Mouse (Mus musculus) lung, embryonic 15.5 days (tissue): ENCODE results near the gene Asgr1. TPM values are rescaled to one million over a fixed set of nuclear protein-coding genes. Genes with fewer than 3 reads are reported as not detected.
"Not testable (repeated sequence)": the region's sequence is repeated elsewhere in the genome, so short reads cannot be mapped to it uniquely, and the experiment has no call there.

Experiments
- ATAC-seq: fragments of 200-750 bp; cut with Nextera tagmentation; 2 replicates; pipeline ENCODE4 v1.8.0; 2017; ENCODE audit warnings: moderate number of reproducible peaks, borderline replicate concordance; ENCODE audit not compliant: low FRiP score, low TSS enrichment; ENCODE audit errors: extremely low read depth
- H3K27ac ChIP-seq: fragments of 300-500 bp; sonication (generic); 2 replicates; pipeline ENCODE4 v1.5.1; 2015; ENCODE audit warnings: moderate library complexity, mild to moderate bottlenecking, inconsistent platforms
- H3K27me3 ChIP-seq: fragments of 300-500 bp; sonication (generic); 2 replicates; pipeline ENCODE4 v1.6.1; 2015; ENCODE audit warnings: inconsistent platforms
- H3K36me3 ChIP-seq: fragments of 300-500 bp; sonication (generic); 2 replicates; pipeline ENCODE4 v1.6.1; 2015; ENCODE audit warnings: inconsistent platforms
- H3K4me1 ChIP-seq: fragments of 300-500 bp; sonication (generic); 2 replicates; pipeline ENCODE4 v1.6.1; 2015; ENCODE audit warnings: inconsistent platforms
- H3K4me2 ChIP-seq: fragments of 300-500 bp; sonication (generic); 2 replicates; pipeline ENCODE4 v1.6.1; 2015; ENCODE audit warnings: inconsistent platforms, mild to moderate bottlenecking, moderate library complexity
- H3K4me3 ChIP-seq: fragments of 300-500 bp; sonication (generic); 2 replicates; pipeline ENCODE4 v1.5.1; 2015; ENCODE audit warnings: mild to moderate bottlenecking, inconsistent platforms
- H3K9ac ChIP-seq: fragments of 300-500 bp; sonication (generic); 2 replicates; pipeline ENCODE4 v1.6.1; 2015; ENCODE audit warnings: inconsistent platforms
- H3K9me3 ChIP-seq: fragments of 300-500 bp; sonication (generic); 2 replicates; pipeline ENCODE4 v1.6.1; 2016; ENCODE audit warnings: inconsistent platforms
- WGBS: fragments of 180-500 bp; shearing (Covaris S2); methylation state at CpG from one replicate; pipeline ENCODE4 v1.1.7; 2015; 5-methylcytosine and 5-hydroxymethylcytosine counted together
- polyA plus RNA-seq: library from polyadenylated mRNA; unstranded; fragments of >200 nt; fragmentation: Nextera tagmentation; extraction: Ambion mirVana; gene quantifications from 2 replicates; pipeline ENCODE4 v1.2.1, GENCODE M21; 2015

Gene Asgr1
- polyA plus RNA-seq, 1 experiment from 2014 or later, result 0.29 TPM

- no peak for ATAC-seq
- WGBS, result 47% methylated on average over 6 of the region's 6 CpGs
- no peak overlapping the region for H3K4me2 ChIP-seq
Observed at GRCm38 (mm10) chr11:70049366-70049765, 4.5 kb upstream of the Asgr1 start.

DNA sequence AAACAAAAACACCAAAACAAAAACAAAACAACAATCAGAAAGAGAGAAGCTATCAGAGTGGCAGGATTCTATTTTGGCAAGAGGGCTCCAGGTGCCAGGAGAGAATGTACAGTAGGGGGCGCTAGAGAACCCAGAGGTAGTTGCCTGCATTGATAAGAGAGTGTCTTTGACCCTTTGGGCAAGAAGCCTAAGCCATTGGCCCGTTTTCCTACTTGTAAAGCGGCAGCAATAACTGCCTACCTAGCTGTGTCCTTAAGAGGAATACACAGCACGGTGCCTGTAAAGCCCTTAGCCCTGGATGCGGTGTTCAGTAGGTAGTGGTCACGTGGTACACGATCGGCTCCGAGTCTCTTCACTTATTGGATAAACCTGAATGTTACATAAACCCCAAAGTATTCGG lies 4.1 kb upstream of the Asgr1 start:
- no peak overlapping the region for H3K9ac ChIP-seq
- ATAC-seq, result no peak
- no peaks in the 10 kb centered on the region for H3K36me3 ChIP-seq
- no peaks in the 10 kb centered on the region for H3K4me1 ChIP-seq
- H3K27me3 ChIP-seq, result peaks cover under 1% of the 10 kb centered on the region; the same call in 1 of the 2 replicates
- WGBS, result 47% methylated on average over 10 of the region's 10 CpGs
- no peak overlapping the region for H3K4me2 ChIP-seq
- H3K9me3 ChIP-seq, result no peaks in the 10 kb centered on the region
- no peak overlapping the region for H3K27ac ChIP-seq
- H3K4me3 ChIP-seq, result no peak overlapping the region

More at GRCm38 (mm10) chr11:70049366-70049765, 4.5 kb upstream of the Asgr1 start:
- Histone ChIP-seq H3K9ac (no peak overlapping the region), H3K4me1 (no peaks in the 10 kb centered on the region), H3K9me3 (no peaks in the 10 kb centered on the region), H3K27ac (no peak overlapping the region), H3K27me3 (no peaks in the 10 kb centered on the region), H3K4me3 (no peak overlapping the region), H3K36me3 (peaks cover 4% of the 10 kb centered on the region; the same call in 1 of the 2 replicates)

DNA sequence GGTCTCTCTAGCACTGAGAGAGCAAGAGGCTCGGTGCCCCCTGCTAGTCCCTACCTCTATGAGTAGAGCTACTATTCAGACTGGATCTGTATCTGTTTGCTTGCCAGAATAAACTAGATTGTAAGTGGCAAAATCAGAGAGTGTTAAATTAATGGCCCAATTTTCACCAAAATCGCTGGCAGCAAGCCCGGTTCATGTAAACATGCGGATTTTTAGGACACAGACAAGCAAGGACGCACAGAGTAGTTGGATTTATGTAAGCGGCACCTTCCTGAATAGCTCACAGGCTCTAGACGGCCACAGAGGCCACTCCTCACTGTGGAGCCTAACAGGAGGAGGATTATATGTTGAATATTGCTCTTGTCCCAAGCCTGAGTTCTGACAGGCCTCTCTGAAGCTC lies 729 bp upstream of the Asgr1 start:
- H3K4me2 ChIP-seq, result no peak overlapping the region
- no peaks in the 10 kb centered on the region for H3K9me3 ChIP-seq
- no peak overlapping the region for H3K9ac ChIP-seq
- H3K4me1 ChIP-seq, result peaks cover 3% of the 10 kb centered on the region; the same call in 1 of the 2 replicates
- no peaks in the 10 kb centered on the region for H3K36me3 ChIP-seq
- ATAC-seq, result no peak
- no peak overlapping the region for H3K27ac ChIP-seq
- 46% methylated on average over 7 of the region's 7 CpGs for WGBS
- H3K27me3 ChIP-seq, result peaks cover 4% of the 10 kb centered on the region; the same call in 1 of the 2 replicates
- H3K4me3 ChIP-seq, result no peak overlapping the region

DNA sequence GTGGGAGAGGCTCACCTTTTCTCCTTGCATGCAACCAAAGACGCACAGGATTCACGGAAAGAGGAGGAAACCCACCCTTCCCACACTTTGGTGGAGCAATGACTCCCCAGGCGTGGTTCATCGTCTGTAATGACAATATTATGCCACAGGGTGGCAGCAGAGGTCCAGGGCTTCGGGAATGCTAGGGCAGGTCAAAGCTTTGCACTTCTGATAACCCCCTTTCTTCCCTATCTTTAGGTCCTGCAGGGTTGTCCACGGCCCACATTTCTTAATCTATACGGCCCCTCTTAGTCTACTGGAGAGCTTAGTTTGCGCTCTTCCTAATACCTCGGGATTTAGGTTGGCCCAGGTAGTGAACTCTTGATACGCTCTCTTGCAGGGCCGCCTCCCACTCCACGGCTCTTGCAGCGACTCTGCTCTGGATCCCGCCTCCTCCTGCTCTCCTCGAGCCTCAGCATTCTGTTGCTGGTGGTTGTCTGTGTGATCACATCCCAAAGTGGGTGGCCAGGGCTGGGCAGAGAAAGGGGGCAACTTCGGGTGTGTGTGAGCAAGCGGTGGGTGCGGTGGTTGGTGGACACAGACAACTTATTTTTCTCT lies 1.8 kb downstream of the Asgr1 start:
- Histone ChIP-seq H3K4me3 (no peak overlapping the region), H3K4me1 (peaks cover 3% of the 10 kb centered on the region; the same call in 1 of the 2 replicates), H3K9ac (no peak overlapping the region), H3K27me3 (peaks cover 4% of the 10 kb centered on the region; the same call in 1 of the 2 replicates), H3K4me2 (peak overlapping the region; percentile 34), H3K27ac (no peak overlapping the region), H3K36me3 (no peaks in the 10 kb centered on the region), H3K9me3 (no peaks in the 10 kb centered on the region)
- peak; percentile 25; the same call in 1 of the 2 replicates for ATAC-seq
- 22% methylated on average over 18 of the region's 18 CpGs for WGBS

GRCm38 (mm10) chr11:70057805-70058204 lies 3.9 kb downstream of the Asgr1 start:
- ATAC-seq, result no peak
- no peak overlapping the region for H3K9ac ChIP-seq
- H3K9me3 ChIP-seq, result no peaks in the 10 kb centered on the region
- 75% methylated on average over 9 of the region's 9 CpGs for WGBS
- no peak overlapping the region for H3K4me2 ChIP-seq
- no peaks in the 10 kb centered on the region for H3K36me3 ChIP-seq
- H3K4me1 ChIP-seq, result peaks cover 3% of the 10 kb centered on the region; the same call in 1 of the 2 replicates
- peaks cover 4% of the 10 kb centered on the region; the same call in 1 of the 2 replicates for H3K27me3 ChIP-seq
- H3K27ac ChIP-seq, result no peak overlapping the region
- H3K4me3 ChIP-seq, result no peak overlapping the region

DNA sequence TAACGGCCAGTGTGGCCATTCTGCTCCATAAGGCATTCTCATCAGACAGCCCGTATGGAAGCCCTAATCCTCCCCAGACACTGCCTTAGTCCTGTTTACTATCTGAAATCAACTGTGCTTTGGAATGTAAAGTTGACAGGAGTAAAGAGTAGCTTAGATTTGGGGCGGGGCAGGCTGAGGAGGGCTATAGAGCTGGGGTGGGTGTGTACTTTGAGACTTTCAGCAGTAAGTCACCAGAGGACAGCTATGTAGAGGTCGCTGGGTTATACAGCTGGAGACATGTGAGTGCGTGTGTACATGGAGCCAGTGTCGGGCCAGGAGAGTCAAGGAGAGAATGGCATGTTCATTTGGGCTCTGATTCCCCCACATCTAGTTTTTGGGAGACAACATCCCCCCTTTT lies 6.0 kb downstream of the Asgr1 start:
- Histone ChIP-seq H3K36me3 (no peaks in the 10 kb centered on the region), H3K9me3 (no peaks in the 10 kb centered on the region), H3K4me2 (no peak overlapping the region), H3K27me3 (peaks cover 3% of the 10 kb centered on the region; the same call in 1 of the 2 replicates), H3K27ac (no peak overlapping the region), H3K9ac (no peak overlapping the region), H3K4me1 (peaks cover 3% of the 10 kb centered on the region; the same call in 1 of the 2 replicates), H3K4me3 (no peak overlapping the region)
- ATAC-seq, result no peak
- 32% methylated on average over 6 of the region's 6 CpGs for WGBS

- no peaks in the 10 kb centered on the region for H3K27me3 ChIP-seq
- ATAC-seq, result no peak
- no peak overlapping the region for H3K27ac ChIP-seq
- no peak overlapping the region for H3K4me2 ChIP-seq
- no peaks in the 10 kb centered on the region for H3K9me3 ChIP-seq
- WGBS, result 68% methylated on average over 3 of the region's 3 CpGs
- no peak overlapping the region for H3K9ac ChIP-seq
- no peaks in the 10 kb centered on the region for H3K36me3 ChIP-seq
- no peak overlapping the region for H3K4me3 ChIP-seq
- H3K4me1 ChIP-seq, result no peaks in the 10 kb centered on the region
Observed at GRCm38 (mm10) chr11:70063053-70063452, 9.2 kb downstream of the Asgr1 start.

GRCm38 (mm10) chr11:70066701-70067100 lies 12.8 kb downstream of the Asgr1 start:
- no peak for ATAC-seq
- Histone ChIP-seq H3K36me3 (no peaks in the 10 kb centered on the region), H3K9me3 (no peaks in the 10 kb centered on the region), H3K4me2 (no peak overlapping the region), H3K4me1 (no peaks in the 10 kb centered on the region), H3K9ac (no peak overlapping the region), H3K27me3 (no peaks in the 10 kb centered on the region), H3K27ac (no peak overlapping the region), H3K4me3 (no peak overlapping the region)
- 52% methylated on average over 4 of the region's 4 CpGs for WGBS

DNA sequence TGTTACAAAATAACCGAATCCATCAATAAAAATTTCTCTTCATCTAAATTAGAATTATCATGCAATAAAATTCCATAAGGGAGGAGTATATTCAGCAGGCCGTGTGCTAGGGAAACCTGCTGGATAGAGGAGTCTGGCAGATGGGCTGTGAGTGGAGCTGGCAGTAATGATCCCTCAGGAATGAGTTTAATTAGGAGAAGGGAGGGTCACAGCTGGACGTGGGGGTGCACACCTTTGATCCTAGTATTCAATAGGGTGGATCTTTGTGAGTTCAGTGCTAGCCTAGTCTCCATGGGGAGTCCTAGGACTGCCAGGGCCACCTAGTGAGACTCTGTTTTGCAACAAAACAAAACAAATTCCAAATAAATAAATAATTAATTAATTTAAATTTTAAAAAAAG lies 14.4 kb downstream of the Asgr1 start:
- Histone ChIP-seq H3K4me2 (no peak overlapping the region), H3K9ac (no peak overlapping the region), H3K4me1 (no peaks in the 10 kb centered on the region), H3K36me3 (no peaks in the 10 kb centered on the region), H3K4me3 (no peak overlapping the region), H3K9me3 (no peaks in the 10 kb centered on the region), H3K27me3 (no peaks in the 10 kb centered on the region), H3K27ac (no peak overlapping the region)
- no peak for ATAC-seq
- WGBS, result 46% methylated on average over 3 of the region's 3 CpGs

- 70% methylated on average over 6 of the region's 6 CpGs for WGBS
- Histone ChIP-seq H3K36me3 (no peaks in the 10 kb centered on the region), H3K4me1 (0 out of 2 replicates have a peak, but pooled peaks cover 3% of the 10 kb centered on the region), H3K9ac (no peak overlapping the region), H3K4me2 (no peak overlapping the region), H3K27ac (no peak overlapping the region), H3K9me3 (no peaks in the 10 kb centered on the region), H3K27me3 (no peaks in the 10 kb centered on the region), H3K4me3 (no peak overlapping the region)
- no peak for ATAC-seq
Observed at GRCm38 (mm10) chr11:70070057-70070456, 16.2 kb downstream of the Asgr1 start.

DNA sequence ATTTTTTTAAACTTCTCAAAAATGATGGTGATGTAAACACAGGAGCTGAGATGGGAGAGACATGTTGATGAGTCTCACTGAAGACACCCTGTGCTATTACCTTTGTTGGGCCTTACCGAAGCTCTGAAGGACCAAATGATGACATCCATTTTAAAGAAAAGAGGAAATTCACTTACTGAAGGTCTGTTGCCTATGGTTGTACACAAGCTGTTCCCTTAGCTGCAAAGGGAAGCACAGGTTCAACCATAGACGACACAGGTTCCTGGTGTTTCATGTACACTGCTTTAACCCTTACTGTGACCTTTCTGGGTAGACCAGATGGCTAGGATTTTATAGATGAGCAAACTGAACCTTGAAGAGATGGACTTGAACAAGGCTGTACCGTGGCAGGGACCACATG lies 16.7 kb downstream of the Asgr1 start:
- 69% methylated on average over 3 of the region's 3 CpGs for WGBS
- not testable (repeated sequence) for H3K4me1 ChIP-seq, H3K27me3 ChIP-seq, H3K9me3 ChIP-seq, H3K36me3 ChIP-seq, ATAC-seq, H3K9ac ChIP-seq, H3K4me3 ChIP-seq, H3K27ac ChIP-seq, H3K4me2 ChIP-seq

GRCm38 (mm10) chr11:70074379-70075071 lies 20.6 kb downstream of the Asgr1 start:
- 0 out of 2 replicates have a peak, but pooled peaks have one; percentile 23 for ATAC-seq
- Histone ChIP-seq H3K4me3 (no peak overlapping the region), H3K27me3 (no peaks in the 10 kb centered on the region), H3K27ac (no peak overlapping the region), H3K4me1 (0 out of 2 replicates have a peak, but pooled peaks cover 3% of the 10 kb centered on the region), H3K36me3 (no peaks in the 10 kb centered on the region), H3K9me3 (no peaks in the 10 kb centered on the region), H3K9ac (no peak overlapping the region), H3K4me2 (0 out of 2 replicates have a peak overlapping the region, but pooled peaks have one; percentile 11)
- 32% methylated on average over 17 of the region's 17 CpGs for WGBS
